Mouse (Mus musculus): ENCODE data around the gene Gm49721. TPM values are rescaled to one million over a fixed set of nuclear protein-coding genes. Genes with fewer than 3 reads are reported as not detected.
"Not testable (repeated sequence)": the region's sequence is repeated elsewhere in the genome, so short reads cannot be mapped to it uniquely, and the experiment has no call there.

Gm49721 gene
- polyA plus RNA-seq, 1 experiment from 2014 or later, result not detected

- H3K27me3 ChIP-seq; H3K36me3 ChIP-seq; H3K4me2 ChIP-seq; H3K27ac ChIP-seq; H3K4me1 ChIP-seq (replicated peaks); H3K4me3 ChIP-seq; H3K9me3 ChIP-seq (replicated peaks); ATAC-seq (replicated peaks; ENCODE audit: insufficient number of reproducible peaks, insufficient read depth, low FRiP score, low read depth); H3K9ac ChIP-seq: not testable (repeated sequence)
- no CpG with 5 or more reads among the region's 6 CpGs for WGBS
These were observed 16.8 kb downstream of the Gm49721 start for GRCm38 (mm10) chr17:6995504-6995903.

- H3K9ac ChIP-seq; H3K27ac ChIP-seq; H3K36me3 ChIP-seq; H3K9me3 ChIP-seq (replicated peaks); H3K4me1 ChIP-seq (replicated peaks); H3K27me3 ChIP-seq; H3K4me2 ChIP-seq; H3K4me3 ChIP-seq; ATAC-seq (replicated peaks; ENCODE audit: insufficient number of reproducible peaks, insufficient read depth, low FRiP score, low read depth): not testable (repeated sequence)
- WGBS, result 85% methylated on average over 8 of the region's 8 CpGs
These were observed 18.1 kb downstream of the Gm49721 start for GRCm38 (mm10) chr17:6996826-6997225.

- WGBS, result 82% methylated on average over 1 of the region's 7 CpGs
- not testable (repeated sequence) for H3K27me3 ChIP-seq; H3K9me3 ChIP-seq (replicated peaks); H3K36me3 ChIP-seq; H3K4me3 ChIP-seq; H3K4me2 ChIP-seq; H3K4me1 ChIP-seq (replicated peaks); ATAC-seq (replicated peaks; ENCODE audit: insufficient number of reproducible peaks, insufficient read depth, low FRiP score, low read depth); H3K9ac ChIP-seq; H3K27ac ChIP-seq
These were observed 19.2 kb downstream of the Gm49721 start for GRCm38 (mm10) chr17:6997778-6998490.

GRCm38 (mm10) chr17:7001790-7002585 lies 23.3 kb downstream of the Gm49721 start:
- not testable (repeated sequence) for H3K27ac ChIP-seq; H3K27me3 ChIP-seq; H3K4me2 ChIP-seq; H3K4me3 ChIP-seq; H3K9ac ChIP-seq; ATAC-seq (replicated peaks; ENCODE audit: insufficient number of reproducible peaks, insufficient read depth, low FRiP score, low read depth); H3K36me3 ChIP-seq; H3K9me3 ChIP-seq (replicated peaks); H3K4me1 ChIP-seq (replicated peaks)
- 73% methylated on average over 9 of the region's 12 CpGs for WGBS

GRCm38 (mm10) chr17:7003392-7003791 lies 24.7 kb downstream of the Gm49721 start:
- ATAC-seq (replicated peaks; ENCODE audit: insufficient number of reproducible peaks, insufficient read depth, low FRiP score, low read depth), result peak; percentile 73
- not testable (repeated sequence) for H3K9me3 ChIP-seq (replicated peaks); H3K27me3 ChIP-seq; H3K4me3 ChIP-seq; H3K27ac ChIP-seq; H3K4me1 ChIP-seq (replicated peaks); H3K4me2 ChIP-seq; H3K36me3 ChIP-seq; H3K9ac ChIP-seq
- no CpG with 5 or more reads among the region's 3 CpGs for WGBS

GRCm38 (mm10) chr17:7005646-7006045 lies 26.9 kb downstream of the Gm49721 start:
- H3K4me1 ChIP-seq (replicated peaks); H3K27ac ChIP-seq; H3K4me2 ChIP-seq; H3K9ac ChIP-seq; H3K27me3 ChIP-seq; H3K36me3 ChIP-seq; ATAC-seq (replicated peaks; ENCODE audit: insufficient number of reproducible peaks, insufficient read depth, low FRiP score, low read depth); H3K4me3 ChIP-seq; H3K9me3 ChIP-seq (replicated peaks): not testable (repeated sequence)
- WGBS, result 36% methylated on average over 3 of the region's 4 CpGs

- not testable (repeated sequence) for H3K9ac ChIP-seq; H3K27me3 ChIP-seq; H3K4me1 ChIP-seq (replicated peaks); H3K36me3 ChIP-seq; H3K4me3 ChIP-seq; H3K4me2 ChIP-seq; ATAC-seq (replicated peaks; ENCODE audit: insufficient number of reproducible peaks, insufficient read depth, low FRiP score, low read depth); H3K27ac ChIP-seq; H3K9me3 ChIP-seq (replicated peaks)
These were observed 30.2 kb downstream of the Gm49721 start for GRCm38 (mm10) chr17:7008885-7009284.

- H3K9me3 ChIP-seq (replicated peaks); H3K4me2 ChIP-seq; H3K4me1 ChIP-seq (replicated peaks); H3K27ac ChIP-seq; H3K4me3 ChIP-seq; H3K27me3 ChIP-seq; H3K36me3 ChIP-seq; H3K9ac ChIP-seq; ATAC-seq (replicated peaks; ENCODE audit: insufficient number of reproducible peaks, insufficient read depth, low FRiP score, low read depth): not testable (repeated sequence)
- no CpG with 5 or more reads among the region's 7 CpGs for WGBS
These were observed 30.7 kb downstream of the Gm49721 start for GRCm38 (mm10) chr17:7009440-7009839.

- H3K4me1 ChIP-seq (replicated peaks); H3K36me3 ChIP-seq; H3K4me3 ChIP-seq; H3K4me2 ChIP-seq; H3K9ac ChIP-seq; ATAC-seq (replicated peaks; ENCODE audit: insufficient number of reproducible peaks, insufficient read depth, low FRiP score, low read depth); H3K27ac ChIP-seq; H3K9me3 ChIP-seq (replicated peaks); H3K27me3 ChIP-seq: not testable (repeated sequence)
- 56% methylated on average over 5 of the region's 9 CpGs for WGBS
These were observed 31.2 kb downstream of the Gm49721 start for GRCm38 (mm10) chr17:7009901-7010300.

- not testable (repeated sequence) for H3K4me2 ChIP-seq; H3K4me1 ChIP-seq (replicated peaks); H3K9ac ChIP-seq; H3K36me3 ChIP-seq; H3K4me3 ChIP-seq; H3K9me3 ChIP-seq (replicated peaks); ATAC-seq (replicated peaks; ENCODE audit: insufficient number of reproducible peaks, insufficient read depth, low FRiP score, low read depth); H3K27me3 ChIP-seq; H3K27ac ChIP-seq
- no CpG with 5 or more reads among the region's 1 CpGs for WGBS
These were observed 35.5 kb downstream of the Gm49721 start for GRCm38 (mm10) chr17:7014190-7014589.

- H3K36me3 ChIP-seq; H3K9me3 ChIP-seq (replicated peaks); H3K4me1 ChIP-seq (replicated peaks); H3K4me2 ChIP-seq; H3K27me3 ChIP-seq; H3K27ac ChIP-seq; H3K9ac ChIP-seq; H3K4me3 ChIP-seq; ATAC-seq (replicated peaks; ENCODE audit: insufficient number of reproducible peaks, insufficient read depth, low FRiP score, low read depth): not testable (repeated sequence)
- WGBS, result 8% methylated on average over 9 of the region's 14 CpGs
These were observed 46.6 kb downstream of the Gm49721 start, which contains the start of gene Gm1604a for GRCm38 (mm10) chr17:7025257-7025656. Gm1604a (plus strand) TSS chr17:7025568.
